Mouse (Mus musculus) urinary bladder, postnatal 14 days (tissue): ENCODE results near the gene Npas3.

ENCODE experiments used
- DNase-seq: peaks from one replicate; pipeline ENCODE4 v3.0.0; 2021; ENCODE audit warnings: low spot score

Gene Npas3

GRCm38 (mm10) chr12:53864436-53865136, 616.1 kb downstream of the Npas3 start:
- DNase-seq: no peak

GRCm38 (mm10) chr12:53865691-53866090, 617.2 kb downstream of the Npas3 start:
- no peak for DNase-seq

GRCm38 (mm10) chr12:53869981-53870380, 621.5 kb downstream of the Npas3 start:
- no peak for DNase-seq

- DNase-seq: no peak
Observed at GRCm38 (mm10) chr12:53875226-53875625, 626.7 kb downstream of the Npas3 start.

- DNase-seq: no peak
Observed at GRCm38 (mm10) chr12:53876693-53877092, 628.2 kb downstream of the Npas3 start.

GRCm38 (mm10) chr12:53881684-53882083, 633.2 kb downstream of the Npas3 start:
- no peak for DNase-seq

- DNase-seq: no peak
Observed at GRCm38 (mm10) chr12:53882863-53883262, 634.4 kb downstream of the Npas3 start.

- DNase-seq: no peak
Observed at GRCm38 (mm10) chr12:53888624-53889023, 640.1 kb downstream of the Npas3 start.

- no peak for DNase-seq
Observed at GRCm38 (mm10) chr12:53895909-53896308, 647.4 kb downstream of the Npas3 start.

GRCm38 (mm10) chr12:53908761-53909160, 660.3 kb downstream of the Npas3 start:
- DNase-seq: no peak

- no peak for DNase-seq
Observed at GRCm38 (mm10) chr12:53910192-53910591, 661.7 kb downstream of the Npas3 start.

- no peak for DNase-seq
Observed at GRCm38 (mm10) chr12:53922153-53922552, 673.7 kb downstream of the Npas3 start.

- no peak for DNase-seq
Observed at GRCm38 (mm10) chr12:53948826-53949225, 700.3 kb downstream of the Npas3 start.

GRCm38 (mm10) chr12:53962004-53962403, 713.5 kb downstream of the Npas3 start:
- DNase-seq: no peak

GRCm38 (mm10) chr12:53963534-53963933, 715.1 kb downstream of the Npas3 start:
- no peak for DNase-seq

GRCm38 (mm10) chr12:53969378-53970174, 721.1 kb downstream of the Npas3 start:
- DNase-seq: no peak

- DNase-seq: no peak
Observed at GRCm38 (mm10) chr12:53970721-53971120, 722.2 kb downstream of the Npas3 start.

- DNase-seq: no peak
Observed at GRCm38 (mm10) chr12:53973414-53973813, 724.9 kb downstream of the Npas3 start.

GRCm38 (mm10) chr12:53981575-53982507, 733.4 kb downstream of the Npas3 start:
- no peak for DNase-seq

- no peak for DNase-seq
Observed at GRCm38 (mm10) chr12:53983946-53984345, 735.5 kb downstream of the Npas3 start.

- DNase-seq: no peak
Observed at GRCm38 (mm10) chr12:53985851-53986842, 737.7 kb downstream of the Npas3 start.
